Mouse (Mus musculus): ENCODE data around the gene Rsph9. TPM values are rescaled to one million over a fixed set of nuclear protein-coding genes. Genes with fewer than 3 reads are reported as not detected.
A peak's percentile ranks its signal among the peaks of the same experiment; 100 is the strongest.

Gene Rsph9
- polyA plus RNA-seq, 1 experiment from 2014 or later, result 6.7 TPM

- H3K9ac ChIP-seq (ENCODE audit: low read depth, low read length), result no peak overlapping the region
- no peak for ATAC-seq (replicated peaks; ENCODE audit: insufficient number of reproducible peaks, low FRiP score, low TSS enrichment)
- no peak overlapping the region for H3K4me2 ChIP-seq
- H3K27me3 ChIP-seq (ENCODE audit: control insufficient read depth, insufficient read depth, low read length), result no peaks in the 10 kb centered on the region
- H3K9me3 ChIP-seq (replicated peaks; ENCODE audit: control insufficient read depth, low read length), result no peaks in the 10 kb centered on the region
- no peak overlapping the region for H3K27ac ChIP-seq (ENCODE audit: low read depth, low read length)
- 70% methylated on average over 8 of the region's 8 CpGs for WGBS (ENCODE audit: insufficient replicate concordance)
- no peaks in the 10 kb centered on the region for H3K36me3 ChIP-seq (ENCODE audit: control insufficient read depth, insufficient read depth, low read length)
- H3K4me1 ChIP-seq (ENCODE audit: control insufficient read depth, insufficient read depth, low read length), result no peaks in the 10 kb centered on the region
- H3K4me3 ChIP-seq (ENCODE audit: low read depth, low read length), result no peak overlapping the region
These were observed 41.3 kb downstream of the Rsph9 start for GRCm38 (mm10) chr17:46102608-46103159.

GRCm38 (mm10) chr17:46101906-46102305, 42.1 kb downstream of the Rsph9 start:
- Histone ChIP-seq H3K9me3 (replicated peaks; ENCODE audit: control insufficient read depth, low read length) (no peaks in the 10 kb centered on the region), H3K27me3 (ENCODE audit: control insufficient read depth, insufficient read depth, low read length) (no peaks in the 10 kb centered on the region), H3K27ac (ENCODE audit: low read depth, low read length) (no peak overlapping the region), H3K4me3 (ENCODE audit: low read depth, low read length) (no peak overlapping the region), H3K9ac (ENCODE audit: low read depth, low read length) (no peak overlapping the region), H3K4me2 (no peak overlapping the region), H3K4me1 (ENCODE audit: control insufficient read depth, insufficient read depth, low read length) (no peaks in the 10 kb centered on the region), H3K36me3 (ENCODE audit: control insufficient read depth, insufficient read depth, low read length) (no peaks in the 10 kb centered on the region)
- WGBS (ENCODE audit: insufficient replicate concordance), result 74% methylated on average over 9 of the region's 9 CpGs
- ATAC-seq (replicated peaks; ENCODE audit: insufficient number of reproducible peaks, low FRiP score, low TSS enrichment), result no peak

- 53% methylated on average over 8 of the region's 8 CpGs for WGBS (ENCODE audit: insufficient replicate concordance)
- H3K4me2 ChIP-seq, result no peak overlapping the region
- H3K9ac ChIP-seq (ENCODE audit: low read depth, low read length), result no peak overlapping the region
- H3K9me3 ChIP-seq (replicated peaks; ENCODE audit: control insufficient read depth, low read length), result no peaks in the 10 kb centered on the region
- ATAC-seq (replicated peaks; ENCODE audit: insufficient number of reproducible peaks, low FRiP score, low TSS enrichment), result no peak
- H3K4me1 ChIP-seq (ENCODE audit: control insufficient read depth, insufficient read depth, low read length), result no peaks in the 10 kb centered on the region
- H3K36me3 ChIP-seq (ENCODE audit: control insufficient read depth, insufficient read depth, low read length), result no peaks in the 10 kb centered on the region
- H3K4me3 ChIP-seq (ENCODE audit: low read depth, low read length), result no peak overlapping the region
- H3K27ac ChIP-seq (ENCODE audit: low read depth, low read length), result no peak overlapping the region
- peaks cover 6% of the 10 kb centered on the region; the same call in 1 of the 2 replicates for H3K27me3 ChIP-seq (ENCODE audit: control insufficient read depth, insufficient read depth, low read length)
These were observed 45.5 kb downstream of the Rsph9 start for GRCm38 (mm10) chr17:46098525-46098924.

- no peak overlapping the region for H3K9ac ChIP-seq (ENCODE audit: low read depth, low read length)
- 74% methylated on average over 14 of the region's 14 CpGs for WGBS (ENCODE audit: insufficient replicate concordance)
These were observed 52.1 kb downstream of the Rsph9 start for GRCm38 (mm10) chr17:46091899-46092298.

GRCm38 (mm10) chr17:46091351-46091750, 52.7 kb downstream of the Rsph9 start:
- Histone ChIP-seq H3K27me3 (ENCODE audit: control insufficient read depth, insufficient read depth, low read length) (peaks cover 10% of the 10 kb centered on the region), H3K4me1 (ENCODE audit: control insufficient read depth, insufficient read depth, low read length) (peaks cover 3% of the 10 kb centered on the region; the same call in 1 of the 2 replicates), H3K36me3 (ENCODE audit: control insufficient read depth, insufficient read depth, low read length) (no peaks in the 10 kb centered on the region), H3K9me3 (replicated peaks; ENCODE audit: control insufficient read depth, low read length) (no peaks in the 10 kb centered on the region), H3K9ac (ENCODE audit: low read depth, low read length) (no peak overlapping the region), H3K27ac (ENCODE audit: low read depth, low read length) (no peak overlapping the region), H3K4me3 (ENCODE audit: low read depth, low read length) (no peak overlapping the region), H3K4me2 (no peak overlapping the region)
- ATAC-seq (replicated peaks; ENCODE audit: insufficient number of reproducible peaks, low FRiP score, low TSS enrichment), result no peak
- WGBS (ENCODE audit: insufficient replicate concordance), result 84% methylated on average over 1 of the region's 1 CpGs

More at GRCm38 (mm10) chr17:46091899-46092298, 52.1 kb downstream of the Rsph9 start:
- Histone ChIP-seq H3K27ac (ENCODE audit: low read depth, low read length) (no peak overlapping the region), H3K4me1 (ENCODE audit: control insufficient read depth, insufficient read depth, low read length) (no peaks in the 10 kb centered on the region), H3K4me3 (ENCODE audit: low read depth, low read length) (no peak overlapping the region), H3K4me2 (no peak overlapping the region), H3K36me3 (ENCODE audit: control insufficient read depth, insufficient read depth, low read length) (no peaks in the 10 kb centered on the region), H3K9me3 (replicated peaks; ENCODE audit: control insufficient read depth, low read length) (no peaks in the 10 kb centered on the region), H3K27me3 (ENCODE audit: control insufficient read depth, insufficient read depth, low read length) (peaks cover 10% of the 10 kb centered on the region)
- no peak for ATAC-seq (replicated peaks; ENCODE audit: insufficient number of reproducible peaks, low FRiP score, low TSS enrichment)

- no peak overlapping the region for H3K4me2 ChIP-seq
- H3K4me1 ChIP-seq (ENCODE audit: control insufficient read depth, insufficient read depth, low read length), result peaks cover 19% of the 10 kb centered on the region
- 0 out of 2 replicates have a peak, but pooled peaks cover 4% of the 10 kb centered on the region for H3K27me3 ChIP-seq (ENCODE audit: control insufficient read depth, insufficient read depth, low read length)
- H3K36me3 ChIP-seq (ENCODE audit: control insufficient read depth, insufficient read depth, low read length), result no peaks in the 10 kb centered on the region
- WGBS (ENCODE audit: insufficient replicate concordance), result 51% methylated on average over 17 of the region's 17 CpGs
- H3K27ac ChIP-seq (ENCODE audit: low read depth, low read length), result no peak overlapping the region
- no peak overlapping the region for H3K4me3 ChIP-seq (ENCODE audit: low read depth, low read length)
- H3K9me3 ChIP-seq (replicated peaks; ENCODE audit: control insufficient read depth, low read length), result no peaks in the 10 kb centered on the region
- no peak for ATAC-seq (replicated peaks; ENCODE audit: insufficient number of reproducible peaks, low FRiP score, low TSS enrichment)
- H3K9ac ChIP-seq (ENCODE audit: low read depth, low read length), result no peak overlapping the region
These were observed 57.6 kb downstream of the Rsph9 start for GRCm38 (mm10) chr17:46086341-46086870.

GRCm38 (mm10) chr17:46084091-46084501, 59.9 kb downstream of the Rsph9 start:
- Histone ChIP-seq H3K36me3 (ENCODE audit: control insufficient read depth, insufficient read depth, low read length) (no peaks in the 10 kb centered on the region), H3K27ac (ENCODE audit: low read depth, low read length) (peak overlapping the region; percentile 63), H3K27me3 (ENCODE audit: control insufficient read depth, insufficient read depth, low read length) (0 out of 2 replicates have a peak, but pooled peaks cover 4% of the 10 kb centered on the region), H3K9ac (ENCODE audit: low read depth, low read length) (peak overlapping the region; percentile 40; the same call in 1 of the 2 replicates), H3K4me3 (ENCODE audit: low read depth, low read length) (0 out of 2 replicates have a peak overlapping the region, but pooled peaks have one; percentile 6), H3K4me2 (peak overlapping the region; percentile 59), H3K9me3 (replicated peaks; ENCODE audit: control insufficient read depth, low read length) (no peaks in the 10 kb centered on the region), H3K4me1 (ENCODE audit: control insufficient read depth, insufficient read depth, low read length) (peaks cover 30% of the 10 kb centered on the region)
- ATAC-seq (replicated peaks; ENCODE audit: insufficient number of reproducible peaks, low FRiP score, low TSS enrichment), result peak; percentile 74
- WGBS (ENCODE audit: insufficient replicate concordance), result 10% methylated on average over 10 of the region's 10 CpGs

- no peak overlapping the region for H3K9ac ChIP-seq (ENCODE audit: low read depth, low read length)
- no peaks in the 10 kb centered on the region for H3K9me3 ChIP-seq (replicated peaks; ENCODE audit: control insufficient read depth, low read length)
- 74% methylated on average over 3 of the region's 3 CpGs for whole genome bisulfite sequencing (ENCODE audit: insufficient replicate concordance)
- H3K27ac ChIP-seq (ENCODE audit: low read depth, low read length), result peak overlapping the region; percentile 63; the same call in 1 of the 2 replicates
- 0 out of 2 replicates have a peak, but pooled peaks cover 4% of the 10 kb centered on the region for H3K27me3 ChIP-seq (ENCODE audit: control insufficient read depth, insufficient read depth, low read length)
- peak overlapping the region; percentile 59; the same call in 1 of the 2 replicates for H3K4me2 ChIP-seq
- ATAC-seq (replicated peaks; ENCODE audit: insufficient number of reproducible peaks, low FRiP score, low TSS enrichment), result no peak
- H3K4me3 ChIP-seq (ENCODE audit: low read depth, low read length), result no peak overlapping the region
- peaks cover 30% of the 10 kb centered on the region for H3K4me1 ChIP-seq (ENCODE audit: control insufficient read depth, insufficient read depth, low read length)
- no peaks in the 10 kb centered on the region for H3K36me3 ChIP-seq (ENCODE audit: control insufficient read depth, insufficient read depth, low read length)
These were observed 60.6 kb downstream of the Rsph9 start for GRCm38 (mm10) chr17:46083381-46083780.

Measured in heart, embryonic 11.5 days (tissue).